Comparison of ENCODE assay signal across 11 mouse cellular contexts in genomic region chr1:51789269-51789668, GRCm38 (mm10).
A peak's percentile ranks its signal among the peaks of the same experiment; 100 is the strongest.
DNase-seq lines count a peak whose midpoint lies in the region; ATAC-seq and TF ChIP-seq lines count a peak whose summit lies in the region.
"Had no signal": no experiment of that assay in that cellular context is flagged by ENCODE, and none has a peak within 500 bp of the region (broad histone marks: within the 10 kb centered on the region; RNA-seq: fewer than 3 reads in every experiment).

No protein-coding gene starts in this region.

- no peak for TF ChIP-seq CTCF in kidney, adult 2 months (conservative IDR thresholded peaks at IDR 0.05; ENCODE audit: insufficient read depth, insufficient read length, low read depth, low read length)
- no peak for TF ChIP-seq CTCF in lung, postnatal 0 days (IDR thresholded peaks at IDR 0.05)

- no peak overlapping the region; the same call in 1 of the 2 replicates for H3K27ac ChIP-seq in kidney, adult 2 months (ENCODE audit: insufficient read depth, low read depth, low read length)
- no peak overlapping the region for H3K27ac ChIP-seq in lung, postnatal 0 days (ENCODE audit: low read length)
- H3K27ac ChIP-seq: liver, embryonic 13.5 days; neural tube, embryonic 13.5 days had no signal

- no peaks in the 10 kb centered on the region for H3K4me1 ChIP-seq in kidney, adult 2 months (ENCODE audit: control insufficient read depth, insufficient read depth, low read length)
- H3K4me1 ChIP-seq in lung, postnatal 0 days (ENCODE audit: insufficient read depth, low read depth, low read length): no peaks in the 10 kb centered on the region
- H3K4me1 ChIP-seq: neural tube, embryonic 13.5 days had no signal

- TF ChIP-seq POLR2A in kidney, adult 2 months (IDR thresholded peaks at IDR 0.05; ENCODE audit: low read depth, low read length): no peak

- no peaks in the 10 kb centered on the region for H3K36me3 ChIP-seq in kidney, adult 2 months (ENCODE audit: control insufficient read depth, insufficient read depth, low read length)
- peaks cover 17% of the 10 kb centered on the region; the same call in 1 of the 2 replicates for H3K36me3 ChIP-seq in lung, postnatal 0 days (ENCODE audit: insufficient read depth, low read length)

- peak; percentile 43; the same call in 1 of the 2 replicates for ATAC-seq in lung, postnatal 0 days

- no peak overlapping the region for H3K4me2 ChIP-seq in lung, postnatal 0 days (replicated peaks; ENCODE audit: low read depth, low read length)
- H3K4me2 ChIP-seq: liver, embryonic 13.5 days; neural tube, embryonic 13.5 days had no signal

- peak; percentile 22 for DNase-seq in kidney, adult 2 months
- no peak for DNase-seq in kidney, postnatal 10 days
- peak; percentile 12 for DNase-seq in MN1 (ENCODE audit: low spot score)
- DNase-seq in adrenal gland, postnatal 14 days: peak; percentile 77
- peak; percentile 43 for DNase-seq in lung, postnatal 0 days (ENCODE audit: low spot score)
- no peak for DNase-seq in right cerebral cortex, postnatal 36 days (ENCODE audit: low spot score in 2 of 2)
- DNase-seq in ovary, adult 18-20 months (ENCODE audit: low spot score): no peak
- DNase-seq: cerebellum, adult 8-10 months; kidney, adult 18-20 months; liver, embryonic 13.5 days had no signal

- WGBS in kidney, adult 2 months: 60% methylated on average over 6 of the region's 6 CpGs
- 37% methylated on average over 6 of the region's 6 CpGs for WGBS in lung, postnatal 0 days

- H3K9ac ChIP-seq in lung, postnatal 0 days (replicated peaks; ENCODE audit: low read depth): no peak overlapping the region
- H3K9ac ChIP-seq: liver, embryonic 13.5 days; neural tube, embryonic 13.5 days had no signal

- H3K27me3 ChIP-seq in kidney, adult 2 months (replicated peaks; ENCODE audit: control insufficient read depth, insufficient read depth, low read length): no peaks in the 10 kb centered on the region
- H3K27me3 ChIP-seq in lung, postnatal 0 days (replicated peaks; ENCODE audit: insufficient read depth, low read length): no peaks in the 10 kb centered on the region
- H3K27me3 ChIP-seq: liver, embryonic 13.5 days; neural tube, embryonic 13.5 days had no signal

- no peaks in the 10 kb centered on the region for H3K9me3 ChIP-seq in lung, postnatal 0 days (ENCODE audit: low read length)
- H3K9me3 ChIP-seq: liver, embryonic 13.5 days; neural tube, embryonic 13.5 days had no signal

- TF ChIP-seq EP300 in lung, postnatal 0 days (IDR thresholded peaks at IDR 0.05): no peak

- no peak overlapping the region for H3K4me3 ChIP-seq in kidney, adult 2 months (ENCODE audit: insufficient read depth, low read depth, low read length)
- no peak overlapping the region for H3K4me3 ChIP-seq in lung, postnatal 0 days (ENCODE audit: low read depth, low read length)
- H3K4me3 ChIP-seq: liver, embryonic 13.5 days; neural tube, embryonic 13.5 days had no signal

Comparison
In these comparisons a context has a peak if more than half of its experiments do, and no peak if none do; other contexts are left out.
1. DNase-seq: peak in kidney, adult 2 months (single experiment), MN1 (single experiment), adrenal gland, postnatal 14 days (single experiment) and lung, postnatal 0 days (single experiment); none in kidney, postnatal 10 days (single experiment), right cerebral cortex, postnatal 36 days (0 of 2) and ovary, adult 18-20 months (single experiment).